Mouse (Mus musculus): ENCODE results near the gene Socs1.
"Not testable (repeated sequence)": the region's sequence is repeated elsewhere in the genome, so short reads cannot be mapped to it uniquely, and the experiment has no call there.

Socs1 gene

GRCm38 (mm10) chr16:10785371-10786231 is at the start of gene Socs1:
Gene Socs1 (minus strand): TSS chr16:10785536.
- in situ Hi-C loops (cut with MboI, MseI): loop anchor here (10.0 kb wide), 1 partner anchor 371 kb away; the partner anchor contains the start of gene Nubp1

DNA sequence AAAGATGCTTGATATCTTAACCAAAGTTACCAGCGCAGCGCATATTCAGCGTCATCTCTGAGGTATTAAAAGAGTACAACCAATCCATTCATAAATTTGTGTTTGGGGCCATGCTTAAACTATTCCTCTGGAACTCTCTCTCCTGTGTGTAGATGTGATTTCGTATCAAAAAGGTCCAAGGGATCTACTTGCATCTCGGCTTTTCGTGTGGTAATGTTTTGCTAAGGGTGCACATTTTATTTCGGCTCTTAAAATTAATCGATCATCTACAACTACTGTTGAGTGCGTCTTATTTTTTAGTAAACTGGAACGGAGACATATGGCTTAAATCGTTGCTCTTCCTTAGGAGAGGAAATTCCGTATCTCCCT is 49.2 kb upstream of the Socs1 start:
- in situ Hi-C loops (cut with MboI, MseI): no loop called here

GRCm38 (mm10) chr16:10828461-10828805 is 43.1 kb upstream of the Socs1 start:
- in situ Hi-C loops (cut with MboI, MseI): no loop called here

DNA sequence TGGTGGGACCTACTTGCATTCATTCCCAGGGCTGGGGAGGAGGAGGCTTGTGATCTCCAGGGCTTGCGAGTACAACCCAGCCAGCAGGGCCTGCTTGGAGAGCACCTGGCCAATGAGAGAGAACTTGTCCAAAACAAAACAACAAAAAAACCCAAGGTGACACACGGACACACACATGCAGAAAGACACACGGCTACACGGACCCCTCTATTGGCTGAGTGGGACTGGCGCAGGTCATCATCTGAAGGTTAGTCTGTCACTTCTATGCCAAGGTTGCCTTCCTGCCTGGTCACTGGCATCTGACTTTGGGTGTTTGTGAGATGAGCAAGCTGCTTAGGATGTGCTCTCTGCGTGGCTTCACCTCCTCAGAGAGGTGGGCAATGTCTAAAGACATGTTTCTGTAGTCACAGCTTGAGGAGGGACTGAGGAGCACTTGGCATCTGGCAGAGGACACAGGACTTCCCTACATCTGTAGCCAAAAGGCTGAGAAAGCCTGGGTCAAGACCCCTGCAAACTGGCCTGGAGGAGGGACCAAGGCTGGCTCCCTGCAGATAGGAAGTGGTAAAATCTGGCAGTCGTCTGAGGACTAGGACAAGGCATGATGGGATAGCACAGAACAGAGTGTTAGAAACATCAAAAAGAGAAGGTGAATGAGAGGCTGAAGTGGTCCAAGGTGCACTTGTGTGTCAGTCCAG is 42.6 kb upstream of the Socs1 start:
- in situ Hi-C loops (cut with MboI, MseI): no loop called here

DNA sequence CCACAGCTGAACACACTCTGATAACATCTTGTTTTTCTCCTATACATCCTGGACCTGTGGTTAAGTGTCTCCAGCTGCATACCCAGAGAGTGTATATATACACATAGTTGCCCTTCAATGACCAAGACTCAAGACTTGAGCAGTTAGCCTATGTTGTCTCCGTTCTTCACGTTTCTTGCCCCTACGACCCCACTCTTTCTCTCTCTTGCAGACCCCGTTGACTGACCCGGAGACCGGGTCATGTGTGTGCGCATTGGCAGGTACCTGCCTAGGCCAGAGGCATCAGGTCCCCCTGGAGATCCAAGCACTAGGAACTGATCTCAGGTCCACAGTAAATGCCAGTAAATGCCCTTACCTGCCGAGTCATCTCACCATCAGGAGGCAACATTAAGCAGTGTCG is 41.9 kb upstream of the Socs1 start:
- in situ Hi-C loops (cut with MboI, MseI): no loop called here

GRCm38 (mm10) chr16:10825840-10826239 is 40.5 kb upstream of the Socs1 start:
- in situ Hi-C loops (cut with MboI, MseI): no loop called here

GRCm38 (mm10) chr16:10824536-10824935 is 39.2 kb upstream of the Socs1 start:
- in situ Hi-C loops (cut with MboI, MseI): no loop called here

GRCm38 (mm10) chr16:10821387-10821786 is 36.1 kb upstream of the Socs1 start:
- in situ Hi-C loops (cut with MboI, MseI): no loop called here

GRCm38 (mm10) chr16:10819966-10820365 is 34.6 kb upstream of the Socs1 start:
- in situ Hi-C loops (cut with MboI, MseI): loop anchor here (5.0 kb wide), 1 partner anchor 32 kb away; no protein-coding TSS in a partner anchor

DNA sequence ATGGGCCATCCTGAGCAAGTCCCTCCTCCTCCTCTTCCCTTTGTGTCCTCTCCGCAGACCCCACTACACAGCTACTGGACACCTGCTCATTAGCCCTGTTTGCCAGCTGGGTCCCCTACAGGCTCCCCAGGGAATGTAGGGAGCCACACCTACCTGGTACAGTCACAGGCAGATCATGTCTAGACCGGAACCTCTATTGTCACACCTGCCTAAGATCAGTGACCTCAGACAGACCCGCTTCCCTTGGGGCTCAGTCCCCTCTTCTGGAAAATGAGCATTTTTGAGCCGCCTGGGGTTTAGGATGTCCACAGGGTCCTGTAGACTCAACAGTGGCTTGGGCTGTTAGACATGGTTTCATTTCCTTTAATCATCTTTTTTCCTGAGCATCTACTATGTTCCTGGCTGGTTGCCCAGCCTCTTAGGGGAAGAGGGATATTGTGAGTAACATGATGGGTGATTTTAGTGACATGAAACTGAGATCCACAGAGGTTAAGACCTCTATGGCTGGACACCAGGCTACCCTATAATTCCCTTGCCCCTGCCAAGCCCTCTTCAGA is 33.3 kb upstream of the Socs1 start:
- in situ Hi-C loops (cut with MboI, MseI): loop anchor here (5.0 kb wide), 1 partner anchor 34 kb away; no protein-coding TSS in a partner anchor

- in situ Hi-C loops (cut with MboI, MseI): loop anchor here (5.0 kb wide), 1 partner anchor 37 kb away; no protein-coding TSS in a partner anchor
Observed at GRCm38 (mm10) chr16:10814864-10815263, 29.5 kb upstream of the Socs1 start.

DNA sequence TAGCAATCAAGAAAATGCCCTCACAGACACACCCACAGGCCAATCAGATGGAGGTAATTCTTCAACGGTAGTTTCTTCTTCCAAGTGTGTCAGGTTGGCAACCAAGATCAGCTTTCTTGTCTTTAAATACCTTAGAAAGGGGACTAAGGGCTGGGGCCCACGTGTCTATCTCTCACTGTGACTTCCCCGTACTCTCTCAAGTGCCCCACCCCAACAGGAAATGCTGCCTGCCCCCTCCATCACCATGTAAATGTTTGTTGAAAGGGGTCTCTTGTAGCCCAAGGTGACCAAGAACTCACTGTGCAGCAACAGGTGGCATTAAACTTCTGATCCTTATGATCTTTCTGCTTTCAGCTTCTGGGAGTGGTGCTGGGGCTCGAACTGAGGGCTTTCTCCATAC is 28.4 kb upstream of the Socs1 start:
- in situ Hi-C loops (cut with MboI, MseI): no loop called here

- in situ Hi-C loops (cut with MboI, MseI): no loop called here
Observed at GRCm38 (mm10) chr16:10812865-10813371, 27.6 kb upstream of the Socs1 start, which contains the start of gene Gm11172. Gene Gm11172 (plus strand): TSS chr16:10812915.

GRCm38 (mm10) chr16:10810376-10810775 is 25.0 kb upstream of the Socs1 start:
- in situ Hi-C loops (cut with MboI, MseI): no loop called here

GRCm38 (mm10) chr16:10805789-10806527 is 20.6 kb upstream of the Socs1 start, which contains the start of gene Prm1:
Gene Prm1 (minus strand): TSS chr16:10805839.
- in situ Hi-C loops (cut with MboI, MseI): no loop called here

DNA sequence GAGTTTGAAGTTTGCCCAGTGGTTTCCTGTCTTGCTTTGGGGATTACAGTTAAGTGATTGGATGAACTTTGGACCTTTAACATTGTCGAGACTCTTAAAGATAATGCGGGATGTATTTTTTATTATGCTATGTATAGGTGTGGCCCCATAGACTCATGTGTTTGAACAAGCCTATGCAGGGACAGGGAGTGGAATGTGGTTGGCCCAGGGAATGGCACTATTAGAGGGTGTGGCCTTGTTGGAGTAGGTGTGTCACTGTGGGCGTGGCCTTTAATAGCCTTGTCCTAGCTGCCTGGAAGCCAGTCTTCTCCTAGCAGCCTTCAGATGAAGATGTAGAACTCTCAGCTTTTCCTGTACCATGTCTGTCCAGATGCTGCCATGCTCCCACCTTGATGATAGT is 17.1 kb upstream of the Socs1 start:
- in situ Hi-C loops (cut with MboI, MseI): not testable (repeated sequence)

GRCm38 (mm10) chr16:10796034-10796433 is 10.7 kb upstream of the Socs1 start, which contains the start of gene Prm2:
Gene Prm2 (minus strand): TSS chr16:10796134.
- in situ Hi-C loops (cut with MboI, MseI): no loop called here

DNA sequence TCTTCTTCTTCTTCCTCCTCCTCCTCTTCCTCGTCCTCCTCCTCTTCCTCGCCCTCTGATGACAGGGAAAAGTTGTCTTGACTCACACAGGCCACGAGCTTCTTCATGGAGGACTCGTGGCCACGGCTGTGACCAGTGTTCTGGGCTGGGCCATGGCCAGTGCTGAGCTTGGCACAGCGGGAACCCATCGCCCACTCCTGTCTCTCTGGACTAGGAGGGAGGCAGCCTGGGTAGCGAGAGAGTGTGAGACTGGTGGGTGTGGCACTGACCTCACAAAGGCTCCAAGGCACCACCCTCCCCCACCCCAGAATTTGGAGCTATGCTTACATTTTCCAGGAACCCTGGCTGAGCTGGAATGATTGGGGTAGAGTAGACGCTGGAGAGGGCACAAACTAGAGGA is 5.4 kb upstream of the Socs1 start, which contains the start of gene Prm3:
Gene Prm3 (minus strand): TSS at position 213 of the 400 bp plus-strand sequence.
- in situ Hi-C loops (cut with MboI, MseI): loop anchor here (5.0 kb wide), 2 partner anchors 52 to 167 kb away; no protein-coding TSS in a partner anchor

GRCm38 (mm10) chr16:10788866-10789265 is 3.5 kb upstream of the Socs1 start:
- in situ Hi-C loops (cut with MboI, MseI): loop anchor here (10.0 kb wide), 1 partner anchor 374 kb away; the partner anchor contains the start of gene Nubp1

DNA sequence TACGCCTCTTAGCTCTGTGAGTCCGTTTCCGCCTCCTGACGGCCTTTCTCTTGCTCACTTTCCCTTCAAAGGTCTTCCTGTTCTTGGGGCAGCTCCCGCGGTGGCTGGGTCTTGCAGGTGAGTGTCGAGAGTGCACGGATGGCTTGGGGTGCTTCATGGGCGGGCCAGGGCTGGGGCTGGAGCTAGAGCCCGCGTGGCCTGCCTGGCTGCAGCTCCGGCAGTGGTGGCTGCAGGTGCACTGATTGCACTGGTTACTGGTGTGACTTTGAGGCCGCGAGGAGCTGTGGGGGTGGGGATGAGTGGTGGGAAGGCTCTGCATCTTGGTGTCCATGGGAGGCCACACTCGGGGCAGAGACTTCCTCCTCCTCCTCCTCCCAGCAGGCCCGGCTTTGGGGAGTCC is 2.9 kb upstream of the Socs1 start, which contains the start of gene Tnp2:
Gene Tnp2 (minus strand): TSS at position 390 of the 400 bp plus-strand sequence.
- in situ Hi-C loops (cut with MboI, MseI): loop anchor here (10.0 kb wide), 1 partner anchor 373 kb away; the partner anchor contains the start of gene Nubp1

Data from T-helper 2 cell (primary cell).